Mouse (Mus musculus): ENCODE results near the gene Tecta.

DNA sequence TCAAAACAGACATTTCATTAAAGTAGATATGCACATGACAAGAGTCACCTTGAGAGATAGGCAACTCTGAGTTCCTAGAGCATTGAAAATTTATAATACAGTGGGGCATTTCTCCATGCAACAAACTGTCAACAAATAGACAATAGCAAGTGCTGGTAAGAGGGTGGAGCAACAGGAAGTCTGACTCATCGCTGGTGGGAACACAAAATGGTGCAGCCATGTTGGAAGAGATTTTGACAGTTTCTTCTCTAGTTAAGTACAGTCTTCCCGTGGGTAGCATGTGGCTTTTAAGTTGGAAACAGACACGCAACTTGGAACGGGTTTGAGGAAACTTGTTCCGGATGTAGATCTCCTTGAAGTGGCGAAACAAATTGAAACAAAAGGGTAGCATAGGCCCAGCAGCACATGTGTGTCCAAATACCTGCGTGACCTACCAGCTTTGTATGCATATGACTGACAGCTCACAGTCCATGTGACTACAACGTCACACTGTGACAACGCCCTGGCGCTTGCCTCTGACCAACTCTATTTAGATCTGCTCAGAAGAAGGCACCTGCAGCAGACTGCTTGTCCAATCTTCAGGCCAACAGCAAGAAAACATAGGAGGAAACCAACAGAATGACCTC, 103.3 kb downstream of the Tecta start:
- no peak for TF ChIP-seq CTCF (IDR thresholded peaks at IDR 0.05)
- no peak for TF ChIP-seq EP300 (IDR thresholded peaks at IDR 0.05)

Measured in lung, postnatal 0 days (tissue).